Mouse (Mus musculus) heart, adult 2 months (tissue): ENCODE measurements around the gene Kcnk1. TPM values are rescaled to one million over a fixed set of nuclear protein-coding genes. Genes with fewer than 3 reads are reported as not detected.

Source experiments
- DNase-seq, 2 experiments: peaks; one replicate each; pipeline ENCODE4 v3.0.0; 2021
- H3K27ac ChIP-seq: fragments of 200-600 bp; 2 replicates; pipeline ENCODE4 v1.8.1; 2022
- H3K27me3 ChIP-seq: fragments of 200-500 bp; 2 replicates; pipeline ENCODE4 v1.6.1; 2012; ENCODE audit warnings: mild to moderate bottlenecking, low read length, inconsistent platforms, mixed read lengths; ENCODE audit not compliant: control insufficient read depth, insufficient read depth
- H3K36me3 ChIP-seq: fragments of 200-500 bp; 2 replicates; pipeline ENCODE4 v1.6.1; 2012; ENCODE audit warnings: low read length, inconsistent platforms; ENCODE audit not compliant: control insufficient read depth, insufficient read depth
- H3K4me1 ChIP-seq: fragments of 200-500 bp; 2 replicates; pipeline ENCODE4 v1.6.1; 2011; ENCODE audit warnings: low read length; ENCODE audit not compliant: control insufficient read depth, insufficient read depth
- H3K4me3 ChIP-seq: fragments of 200-600 bp; 2 replicates; pipeline ENCODE4 v1.8.1; 2022
- H3K79me2 ChIP-seq: fragments of 200-500 bp; replicated peaks from 2 replicates; pipeline ENCODE4 v1.6.1; 2012; ENCODE audit warnings: mild to moderate bottlenecking, inconsistent platforms, low read length, moderate library complexity, mixed read lengths; ENCODE audit not compliant: control insufficient read depth, insufficient read depth
- H3K9ac ChIP-seq: fragments of 200-500 bp; 2 replicates; pipeline ENCODE4 v1.6.1; 2012; ENCODE audit warnings: low read depth, mild to moderate bottlenecking, control low read depth, inconsistent platforms, low read length, mixed read lengths
- CTCF ChIP-seq: fragments of 200-600 bp; IDR thresholded peaks from 2 replicates; pipeline ENCODE4 v1.8.1; 2022; ENCODE audit warnings: antibody characterized with exemption, mild to moderate bottlenecking, moderate library complexity
- EP300 ChIP-seq: fragments of 200-500 bp; IDR thresholded peaks from 2 replicates; pipeline ENCODE4 v1.6.1; 2011; ENCODE audit warnings: low read depth, low read length, control low read depth; ENCODE audit not compliant: insufficient read depth
- POLR2A ChIP-seq: fragments of 200-500 bp; IDR thresholded peaks from 2 replicates; pipeline ENCODE4 v1.6.1; 2011; ENCODE audit warnings: mild to moderate bottlenecking, low read depth, low read length, control low read depth; ENCODE audit not compliant: insufficient read depth
- WGBS: fragments of 180-500 bp; shearing (Covaris S2); methylation state at CpG from one replicate; pipeline ENCODE4 v1.1.7; 2018; 5-methylcytosine and 5-hydroxymethylcytosine counted together
- intact Hi-C: fragments of 180-260 bp; cut with DNase I; formaldehyde crosslinking; loops from one replicate; pipeline ENCODE4 v1.15.1; 2025
- polyA plus RNA-seq: library from polyadenylated mRNA; depleted of rRNA; stranded (reverse); fragments of >200 nt; gene quantifications from 2 replicates; pipeline ENCODE4 v1.2.3, GENCODE M21; 2012
- total RNA-seq, 2 experiments: library from RNA; stranded (reverse); gene quantifications; 2 replicates each; pipeline ENCODE4 v1.2.3; 2021

Gene Kcnk1
- total and polyA plus RNA-seq, 3 experiments = 0.31 to 0.78 TPM; not detected in 1

GRCm38 (mm10) chr8:126053911-126054310, 58.9 kb downstream of the Kcnk1 start:
- Histone ChIP-seq H3K79me2 (no peaks in the 10 kb centered on the region), H3K27ac (no peak overlapping the region), H3K9ac (no peak overlapping the region), H3K27me3 (no peaks in the 10 kb centered on the region), H3K4me3 (no peak overlapping the region), H3K4me1 (no peaks in the 10 kb centered on the region), H3K36me3 (no peaks in the 10 kb centered on the region)
- TF ChIP-seq EP300 (no peak), POLR2A (no peak), CTCF (no peak)
- 77% methylated on average over 4 of the region's 4 CpGs for WGBS
- no peak for DNase-seq
- intact Hi-C loops = no loop called here

GRCm38 (mm10) chr8:126058876-126059275, 63.9 kb downstream of the Kcnk1 start:
- 81% methylated on average over 4 of the region's 4 CpGs for WGBS
- H3K9ac ChIP-seq = no peak overlapping the region

GRCm38 (mm10) chr8:126062844-126063243, 67.9 kb downstream of the Kcnk1 start:
- Histone ChIP-seq H3K4me1 (no peaks in the 10 kb centered on the region), H3K36me3 (no peaks in the 10 kb centered on the region), H3K4me3 (no peak overlapping the region), H3K27ac (no peak overlapping the region), H3K9ac (no peak overlapping the region), H3K79me2 (no peaks in the 10 kb centered on the region), H3K27me3 (no peaks in the 10 kb centered on the region)
- no peak for TF ChIP-seq POLR2A
- no peak for TF ChIP-seq EP300
- no peak for TF ChIP-seq CTCF
- WGBS = 72% methylated on average over 10 of the region's 10 CpGs
- DNase-seq = no peak
- intact Hi-C loops = no loop called here

More at GRCm38 (mm10) chr8:126058876-126059275, 63.9 kb downstream of the Kcnk1 start:
- Histone ChIP-seq H3K4me3 (no peak overlapping the region), H3K36me3 (no peaks in the 10 kb centered on the region), H3K79me2 (no peaks in the 10 kb centered on the region), H3K4me1 (no peaks in the 10 kb centered on the region), H3K27me3 (no peaks in the 10 kb centered on the region), H3K27ac (no peak overlapping the region)
- intact Hi-C loops = no loop called here
- TF ChIP-seq POLR2A (no peak), CTCF (no peak), EP300 (no peak)
- no peak for DNase-seq

- TF ChIP-seq CTCF (no peak), EP300 (no peak), POLR2A (no peak)
- no peak overlapping the region for H3K9ac ChIP-seq
- no peak for DNase-seq
- H3K27ac ChIP-seq = no peak overlapping the region
- no peak overlapping the region for H3K4me3 ChIP-seq
- no peaks in the 10 kb centered on the region for H3K27me3 ChIP-seq
- H3K4me1 ChIP-seq = no peaks in the 10 kb centered on the region
- intact Hi-C loops = no loop called here
- 76% methylated on average over 9 of the region's 9 CpGs for WGBS
- H3K79me2 ChIP-seq = no peaks in the 10 kb centered on the region
- H3K36me3 ChIP-seq = no peaks in the 10 kb centered on the region
Measured at GRCm38 (mm10) chr8:126063832-126064409, 69.0 kb downstream of the Kcnk1 start.

GRCm38 (mm10) chr8:126064587-126065145, 69.7 kb downstream of the Kcnk1 start:
- TF ChIP-seq CTCF (no peak), POLR2A (no peak), EP300 (no peak)
- no peaks in the 10 kb centered on the region for H3K79me2 ChIP-seq
- H3K27ac ChIP-seq = no peak overlapping the region
- no peaks in the 10 kb centered on the region for H3K4me1 ChIP-seq
- no peak overlapping the region for H3K9ac ChIP-seq
- H3K36me3 ChIP-seq = no peaks in the 10 kb centered on the region
- intact Hi-C loops = no loop called here
- H3K4me3 ChIP-seq = no peak overlapping the region
- H3K27me3 ChIP-seq = no peaks in the 10 kb centered on the region
- WGBS = 60% methylated on average over 8 of the region's 8 CpGs
- DNase-seq = no peak

GRCm38 (mm10) chr8:126067306-126067705, 72.3 kb downstream of the Kcnk1 start:
- Histone ChIP-seq H3K4me3 (no peak overlapping the region), H3K27me3 (no peaks in the 10 kb centered on the region), H3K79me2 (no peaks in the 10 kb centered on the region), H3K27ac (no peak overlapping the region), H3K36me3 (no peaks in the 10 kb centered on the region), H3K9ac (no peak overlapping the region), H3K4me1 (no peaks in the 10 kb centered on the region)
- intact Hi-C loops = no loop called here
- TF ChIP-seq EP300 (no peak), POLR2A (no peak)
- no peak for DNase-seq
- 58% methylated on average over 6 of the region's 6 CpGs for WGBS
